Mouse (Mus musculus): ENCODE data around the gene Fnbp4. TPM values are rescaled to one million over a fixed set of nuclear protein-coding genes. Genes with fewer than 3 reads are reported as not detected.

The Fnbp4 gene
- polyA plus RNA-seq, 1 experiment: 105 TPM

DNA sequence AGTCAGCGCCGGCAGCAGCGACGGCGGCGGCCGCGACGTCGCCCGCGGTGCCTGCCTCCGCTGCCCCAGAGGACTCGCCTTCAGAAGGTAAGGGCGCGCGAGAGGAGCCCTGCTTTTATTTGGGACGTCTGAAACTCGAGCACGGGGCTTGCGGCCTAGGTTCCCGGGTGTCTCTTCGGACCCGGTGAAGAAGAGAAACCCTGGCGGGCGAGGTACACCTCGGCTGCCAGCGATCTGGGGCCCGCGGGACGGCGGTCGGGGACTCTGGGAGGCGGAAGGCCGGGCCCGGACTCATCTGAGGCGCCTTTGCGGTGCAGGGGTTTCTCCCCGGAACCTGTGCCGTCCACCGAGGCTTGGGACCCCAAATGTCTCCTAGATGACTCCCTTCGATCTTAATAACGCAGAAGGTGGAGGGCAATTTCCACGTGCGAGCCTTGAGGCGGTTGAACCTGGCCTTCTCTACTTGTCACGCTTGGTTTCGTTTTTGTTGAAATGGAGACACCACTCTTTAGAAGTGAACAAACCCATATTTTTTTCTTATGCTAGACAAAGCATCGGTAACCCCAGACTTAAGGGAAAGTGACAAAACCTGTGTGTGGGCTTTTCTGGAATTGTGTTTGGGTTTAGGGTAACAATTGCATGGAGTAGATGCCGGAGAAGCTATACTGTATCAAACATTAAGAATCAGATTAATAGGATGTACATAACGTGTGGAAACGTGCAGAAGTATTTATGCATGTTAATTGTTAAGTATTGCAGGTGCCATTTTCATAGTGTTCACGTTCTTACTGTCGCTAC lies 769 bp downstream of the Fnbp4 start:
- peak; percentile 63 for DNase-seq
- WGBS: under 1% methylated on average over 54 of the region's 54 CpGs
- no peak for TF ChIP-seq POLR2A (IDR thresholded peaks at IDR 0.05; ENCODE audit: control insufficient read depth, extremely low read depth, insufficient read depth, low read length, poor library complexity)
- TF ChIP-seq CTCF (IDR thresholded peaks at IDR 0.05; ENCODE audit: borderline replicate concordance, control insufficient read depth, extremely low read depth, insufficient read depth, low read length, poor library complexity): 0 out of 2 replicates have a peak, but pooled peaks have one; percentile 11

DNA sequence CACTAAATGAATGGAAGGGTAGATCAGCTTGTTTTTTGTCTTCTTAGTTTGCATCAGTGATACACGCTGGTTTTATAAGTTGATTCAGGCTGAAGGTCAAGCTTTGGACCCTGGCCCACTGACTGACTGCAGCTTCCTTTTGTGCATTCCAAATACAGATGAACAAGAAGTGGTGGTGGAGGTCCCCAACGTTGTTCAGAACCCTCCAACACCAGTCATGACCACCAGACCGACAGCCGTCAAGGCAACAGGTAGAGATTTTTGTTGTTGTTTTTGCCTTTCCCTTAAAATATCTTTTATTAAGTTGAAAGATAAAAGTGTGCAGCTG lies 1.3 kb downstream of the Fnbp4 start:
- 7% methylated on average over 4 of the region's 4 CpGs for WGBS
- no peak for DNase-seq

More for the DNA sequence above, 769 bp downstream of the Fnbp4 start:
- peak overlapping the region; percentile 65 for H3K4me3 ChIP-seq (ENCODE audit: control insufficient read depth, insufficient read depth, low read length)
- peak overlapping the region; percentile 53 for H3K27ac ChIP-seq (ENCODE audit: control insufficient read depth, insufficient read depth, low read length)
- no peaks in the 10 kb centered on the region for H3K27me3 ChIP-seq (ENCODE audit: control insufficient read depth, insufficient read depth, low read length)
- H3K36me3 ChIP-seq (ENCODE audit: control insufficient read depth, insufficient read depth, low read length): peaks cover under 1% of the 10 kb centered on the region
- H3K4me1 ChIP-seq (replicated peaks; ENCODE audit: control insufficient read depth, insufficient read depth, low read length): peaks cover 8% of the 10 kb centered on the region

DNA sequence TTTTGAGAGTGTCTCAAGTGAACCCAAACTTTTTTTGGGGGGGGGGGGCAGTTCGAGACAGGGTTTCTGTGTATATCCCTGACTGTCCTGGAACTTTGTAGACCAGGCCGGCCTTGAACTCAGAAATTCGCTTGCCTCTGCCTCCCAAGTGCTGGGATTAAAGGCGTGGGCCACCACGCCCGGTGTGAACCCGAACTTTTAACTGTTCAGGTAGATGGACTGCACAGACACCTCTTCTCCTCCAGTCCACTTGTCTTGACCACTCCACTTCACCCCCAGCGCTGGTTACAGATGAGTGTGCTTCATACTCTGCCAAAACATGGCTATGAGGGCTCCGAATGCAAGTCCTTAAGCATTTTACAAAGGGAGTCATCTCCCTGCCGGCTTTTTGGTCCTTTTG lies 2.0 kb downstream of the Fnbp4 start:
- TF ChIP-seq POLR2A (IDR thresholded peaks at IDR 0.05; ENCODE audit: control insufficient read depth, extremely low read depth, insufficient read depth, low read length, poor library complexity): no peak
- TF ChIP-seq CTCF (IDR thresholded peaks at IDR 0.05; ENCODE audit: borderline replicate concordance, control insufficient read depth, extremely low read depth, insufficient read depth, low read length, poor library complexity): no peak
- Histone ChIP-seq H3K36me3 (ENCODE audit: control insufficient read depth, insufficient read depth, low read length) (peaks cover 11% of the 10 kb centered on the region), H3K4me3 (ENCODE audit: control insufficient read depth, insufficient read depth, low read length) (no peak overlapping the region), H3K27me3 (ENCODE audit: control insufficient read depth, insufficient read depth, low read length) (no peaks in the 10 kb centered on the region), H3K4me1 (replicated peaks; ENCODE audit: control insufficient read depth, insufficient read depth, low read length) (peaks cover 8% of the 10 kb centered on the region), H3K27ac (ENCODE audit: control insufficient read depth, insufficient read depth, low read length) (no peak overlapping the region)
- 94% methylated on average over 10 of the region's 10 CpGs for WGBS
- DNase-seq: no peak

More for the DNA sequence above, 1.3 kb downstream of the Fnbp4 start:
- no peaks in the 10 kb centered on the region for H3K27me3 ChIP-seq (ENCODE audit: control insufficient read depth, insufficient read depth, low read length)
- peaks cover 8% of the 10 kb centered on the region for H3K4me1 ChIP-seq (replicated peaks; ENCODE audit: control insufficient read depth, insufficient read depth, low read length)
- no peak for TF ChIP-seq POLR2A (IDR thresholded peaks at IDR 0.05; ENCODE audit: control insufficient read depth, extremely low read depth, insufficient read depth, low read length, poor library complexity)
- H3K27ac ChIP-seq (ENCODE audit: control insufficient read depth, insufficient read depth, low read length): no peak overlapping the region
- H3K36me3 ChIP-seq (ENCODE audit: control insufficient read depth, insufficient read depth, low read length): peaks cover 6% of the 10 kb centered on the region
- peak overlapping the region; percentile 33 for H3K4me3 ChIP-seq (ENCODE audit: control insufficient read depth, insufficient read depth, low read length)

DNA sequence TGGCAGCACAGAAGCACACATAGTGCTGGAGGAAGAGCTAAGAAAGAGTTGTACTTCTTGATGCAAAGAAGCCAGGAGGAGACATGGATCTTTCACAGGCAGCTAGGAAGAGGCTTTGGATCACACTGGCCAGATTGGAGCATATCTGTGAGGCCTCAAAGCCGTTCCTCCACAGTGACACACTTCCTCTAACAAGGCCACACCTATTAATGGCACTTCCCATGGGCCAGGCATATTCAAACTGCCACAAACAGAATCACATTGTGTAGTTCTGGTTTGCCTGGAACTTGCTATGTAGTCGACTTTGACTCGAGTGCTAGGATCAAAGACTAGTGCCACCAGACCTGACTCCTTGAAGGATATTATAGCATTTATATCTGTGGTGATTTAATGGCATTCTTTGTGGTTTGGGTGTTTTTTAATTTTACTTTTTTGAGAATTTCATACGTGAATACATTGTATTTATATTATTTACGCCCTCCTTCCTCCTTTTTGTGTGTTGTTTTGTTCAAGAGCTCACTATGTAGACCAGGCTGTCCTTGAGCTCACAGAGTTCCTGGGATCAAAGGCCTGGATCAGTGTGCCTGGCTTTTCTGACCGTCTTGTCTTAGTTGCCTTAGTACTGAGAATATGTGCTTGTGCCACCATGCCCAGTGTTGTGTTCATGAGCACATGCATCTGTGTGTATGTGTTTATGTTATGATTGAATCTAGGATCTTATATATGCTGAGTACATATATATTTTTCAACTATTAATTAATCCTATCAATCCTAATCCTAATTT lies 4.7 kb downstream of the Fnbp4 start:
- 72% methylated on average over 6 of the region's 6 CpGs for WGBS
- no peak overlapping the region for H3K4me3 ChIP-seq (ENCODE audit: control insufficient read depth, insufficient read depth, low read length)
- no peak overlapping the region for H3K27ac ChIP-seq (ENCODE audit: control insufficient read depth, insufficient read depth, low read length)

DNA sequence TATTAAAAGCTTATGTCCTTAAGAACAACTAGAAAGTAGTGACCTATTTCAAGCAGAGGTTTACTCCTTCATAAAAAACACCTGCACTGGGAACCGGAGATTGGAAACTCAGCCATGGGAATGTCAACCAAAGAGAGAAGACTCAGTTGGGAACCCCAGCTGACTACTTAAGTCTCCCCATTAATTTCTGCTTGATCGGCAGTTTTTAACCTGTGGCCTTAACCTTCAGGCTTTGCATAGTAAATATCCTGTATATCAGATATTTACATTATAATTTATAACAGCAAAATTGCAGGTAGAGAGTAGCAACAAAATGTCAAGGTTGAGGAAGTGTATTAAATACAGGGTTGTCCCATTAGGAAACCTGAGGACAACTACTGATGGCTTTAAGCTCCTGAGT lies 8.4 kb downstream of the Fnbp4 start:
- 99% methylated on average over 2 of the region's 2 CpGs for WGBS
- peaks cover 2% of the 10 kb centered on the region for H3K4me1 ChIP-seq (replicated peaks; ENCODE audit: control insufficient read depth, insufficient read depth, low read length)
- peaks cover 76% of the 10 kb centered on the region for H3K36me3 ChIP-seq (ENCODE audit: control insufficient read depth, insufficient read depth, low read length)
- no peaks in the 10 kb centered on the region for H3K27me3 ChIP-seq (ENCODE audit: control insufficient read depth, insufficient read depth, low read length)
- TF ChIP-seq POLR2A (IDR thresholded peaks at IDR 0.05; ENCODE audit: control insufficient read depth, extremely low read depth, insufficient read depth, low read length, poor library complexity) (no peak), CTCF (IDR thresholded peaks at IDR 0.05; ENCODE audit: borderline replicate concordance, control insufficient read depth, extremely low read depth, insufficient read depth, low read length, poor library complexity) (no peak)
- H3K27ac ChIP-seq (ENCODE audit: control insufficient read depth, insufficient read depth, low read length): no peak overlapping the region
- DNase-seq: no peak
- no peak overlapping the region for H3K4me3 ChIP-seq (ENCODE audit: control insufficient read depth, insufficient read depth, low read length)

More for the DNA sequence above, 4.7 kb downstream of the Fnbp4 start:
- Histone ChIP-seq H3K4me1 (replicated peaks; ENCODE audit: control insufficient read depth, insufficient read depth, low read length) (peaks cover 8% of the 10 kb centered on the region), H3K27me3 (ENCODE audit: control insufficient read depth, insufficient read depth, low read length) (no peaks in the 10 kb centered on the region), H3K36me3 (ENCODE audit: control insufficient read depth, insufficient read depth, low read length) (peaks cover 39% of the 10 kb centered on the region)
- TF ChIP-seq POLR2A (IDR thresholded peaks at IDR 0.05; ENCODE audit: control insufficient read depth, extremely low read depth, insufficient read depth, low read length, poor library complexity): no peak
- no peak for DNase-seq

DNA sequence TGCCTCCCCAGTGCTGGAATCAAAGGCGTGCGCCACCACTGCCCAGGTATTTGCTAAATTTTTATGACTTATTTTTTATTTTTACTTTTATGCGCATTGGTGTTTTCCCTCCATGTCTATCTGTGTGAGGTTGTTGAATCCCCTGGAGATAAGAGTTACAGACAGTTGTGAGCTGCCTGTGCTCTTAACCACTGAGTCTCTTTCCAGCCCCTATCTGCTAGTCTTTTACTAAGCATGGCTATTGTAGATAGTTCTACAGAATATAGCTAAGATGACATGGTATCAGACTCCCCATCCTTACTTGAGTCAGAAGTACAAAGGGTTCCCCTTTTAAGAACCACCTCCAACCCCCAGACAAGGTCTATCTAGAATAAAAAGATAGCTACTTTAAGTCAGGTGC lies 9.0 kb downstream of the Fnbp4 start:
- H3K4me3 ChIP-seq (ENCODE audit: control insufficient read depth, insufficient read depth, low read length): no peak overlapping the region
- no peaks in the 10 kb centered on the region for H3K27me3 ChIP-seq (ENCODE audit: control insufficient read depth, insufficient read depth, low read length)
- H3K27ac ChIP-seq (ENCODE audit: control insufficient read depth, insufficient read depth, low read length): no peak overlapping the region
- peaks cover 82% of the 10 kb centered on the region for H3K36me3 ChIP-seq (ENCODE audit: control insufficient read depth, insufficient read depth, low read length)
- no peak for DNase-seq
- no peak for TF ChIP-seq POLR2A (IDR thresholded peaks at IDR 0.05; ENCODE audit: control insufficient read depth, extremely low read depth, insufficient read depth, low read length, poor library complexity)
- no peak for TF ChIP-seq CTCF (IDR thresholded peaks at IDR 0.05; ENCODE audit: borderline replicate concordance, control insufficient read depth, extremely low read depth, insufficient read depth, low read length, poor library complexity)
- H3K4me1 ChIP-seq (replicated peaks; ENCODE audit: control insufficient read depth, insufficient read depth, low read length): peaks cover 2% of the 10 kb centered on the region
- WGBS: 100% methylated on average over 3 of the region's 3 CpGs
